Mouse (Mus musculus) brain, embryonic 14.5 days (tissue): ENCODE results near the gene Nxpe2.

ENCODE experiments used
- CTCF ChIP-seq: fragments of 200-500 bp; IDR thresholded peaks from 2 replicates; pipeline ENCODE4 v1.5.1; 2012; ENCODE audit warnings: inconsistent platforms, mild to moderate bottlenecking, moderate library complexity, borderline replicate concordance; ENCODE audit not compliant: insufficient read depth, insufficient read length; ENCODE audit errors: extremely low read depth
- POLR2A ChIP-seq: fragments of 200-500 bp; IDR thresholded peaks from 2 replicates; pipeline ENCODE4 v1.6.1; 2012; ENCODE audit warnings: mild to moderate bottlenecking, inconsistent platforms, borderline replicate concordance; ENCODE audit not compliant: poor library complexity, insufficient read depth, insufficient read length, severe bottlenecking; ENCODE audit errors: extremely low read depth

DNA sequence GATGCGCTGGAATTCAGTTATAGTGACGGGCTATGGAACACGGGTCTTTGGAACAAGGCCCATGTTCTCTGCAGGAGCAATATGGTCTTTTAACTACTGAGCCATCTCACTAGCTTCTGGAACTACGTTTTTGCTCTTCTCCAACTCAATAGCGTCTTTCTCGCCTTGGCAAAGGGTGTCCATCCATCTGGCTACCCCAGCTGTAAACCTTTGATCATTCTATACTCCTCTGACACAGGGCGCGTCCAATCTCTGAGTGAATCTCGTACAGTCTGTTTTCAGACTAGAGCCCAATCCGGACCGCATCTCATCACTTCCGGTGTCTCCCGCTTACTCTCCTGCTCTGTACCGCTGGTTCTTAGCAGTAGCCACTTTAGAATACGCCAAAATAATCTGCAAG, 76.4 kb downstream of the Nxpe2 start:
- no peak for TF ChIP-seq CTCF
- TF ChIP-seq POLR2A = no peak
